In genomic region chr4:62274841-62275536, GRCm38 (mm10) we compare ENCODE assay signal across 9 mouse cellular contexts. TPM values are rescaled to one million over a fixed set of nuclear protein-coding genes. Genes with fewer than 3 reads are reported as not detected.
DNase-seq lines count a peak whose midpoint lies in the region; ATAC-seq lines count a peak whose summit lies in the region.
"Had no signal": no experiment of that assay in that cellular context is flagged by ENCODE, and none has a peak within 500 bp of the region (broad histone marks: within the 10 kb centered on the region; RNA-seq: fewer than 3 reads in every experiment).

No protein-coding gene starts in this region.

- no peaks in the 10 kb centered on the region for H3K36me3 ChIP-seq in embryonic facial prominence, embryonic 10.5 days (replicated peaks)
- H3K36me3 ChIP-seq in intestine, embryonic 16.5 days (ENCODE audit: control insufficient read depth, insufficient read depth, low read length) = no peaks in the 10 kb centered on the region

- peak overlapping the region; percentile 3; the same call in 1 of the 2 replicates for H3K27ac ChIP-seq in embryonic facial prominence, embryonic 10.5 days (replicated peaks)
- no peak overlapping the region for H3K27ac ChIP-seq in intestine, embryonic 16.5 days (ENCODE audit: low read length)
- H3K27ac ChIP-seq: liver, embryonic 14.5 days had no signal

- no peaks in the 10 kb centered on the region for H3K9me3 ChIP-seq in embryonic facial prominence, embryonic 10.5 days
- no peaks in the 10 kb centered on the region for H3K9me3 ChIP-seq in intestine, embryonic 16.5 days (ENCODE audit: control insufficient read depth, low read length)

- intact Hi-C loops in left cerebral cortex, postnatal 14 days (cut with DNase I) = no loop called here
- intact Hi-C loops in left cerebral cortex, postnatal 10 days (cut with DNase I) = no loop called here

- no peak overlapping the region for H3K4me2 ChIP-seq in intestine, embryonic 16.5 days (ENCODE audit: low read depth, low read length)

- ATAC-seq in intestine, embryonic 16.5 days = peak; percentile 69

- peak; percentile 24 to 47 for DNase-seq in left cerebral cortex, postnatal 14 days (ENCODE audit: low spot score in 2 of 2)
- DNase-seq in left cerebral cortex, postnatal 10 days (ENCODE audit: extremely low spot score in 1 of 2, low spot score in 2 of 2) = no peak
- DNase-seq in embryonic facial prominence, embryonic 10.5 days (ENCODE audit: low spot score) = peak; percentile 37
- peak; percentile 53 for DNase-seq in skeletal muscle tissue, adult 2 months (ENCODE audit: low read depth, low spot score)
- DNase-seq in urinary bladder, postnatal 25 days (ENCODE audit: low spot score) = no peak
- DNase-seq in ovary, postnatal 10 days (ENCODE audit: low spot score) = no peak
- DNase-seq in kidney, adult 9 months = no peak

- no peak overlapping the region for H3K4me3 ChIP-seq in embryonic facial prominence, embryonic 10.5 days
- no peak overlapping the region for H3K4me3 ChIP-seq in intestine, embryonic 16.5 days (ENCODE audit: low read length)

- 13% methylated on average over 12 of the region's 12 CpGs for WGBS in embryonic facial prominence, embryonic 10.5 days
- WGBS in intestine, embryonic 16.5 days = 44% methylated on average over 12 of the region's 12 CpGs

- H3K4me1 ChIP-seq in embryonic facial prominence, embryonic 10.5 days = peaks cover 10% of the 10 kb centered on the region
- peaks cover 4% of the 10 kb centered on the region; the same call in 1 of the 2 replicates for H3K4me1 ChIP-seq in intestine, embryonic 16.5 days (ENCODE audit: control insufficient read depth, insufficient read depth, low read length)

- H3K27me3 ChIP-seq in embryonic facial prominence, embryonic 10.5 days (replicated peaks; ENCODE audit: low read depth, poor library complexity, severe bottlenecking) = no peaks in the 10 kb centered on the region
- H3K27me3 ChIP-seq in intestine, embryonic 16.5 days (replicated peaks; ENCODE audit: control insufficient read depth, insufficient read depth, low read length) = no peaks in the 10 kb centered on the region

- H3K9ac ChIP-seq in intestine, embryonic 16.5 days (ENCODE audit: low read depth, low read length) = no peak overlapping the region
- H3K9ac ChIP-seq: liver, embryonic 14.5 days had no signal

RNA-seq across cellular contexts. Expression of gene Slc31a2, which starts 12.6 kb away (rescaled TPM):
- total RNA-seq in left cerebral cortex, postnatal 14 days (2021) = 1 to 10 TPM; 7.1 to 9.8 TPM
- 1 to 10 TPM; 8.5 to 9.4 TPM for total RNA-seq in left cerebral cortex, postnatal 10 days (2021)
- 10.2 and 10.7 TPM in 2 replicates for polyA plus RNA-seq in embryonic facial prominence, embryonic 10.5 days (2016; fragmentation: Nextera tagmentation; extraction: Ambion mirVana)
- polyA plus RNA-seq in intestine, embryonic 16.5 days (2015; fragmentation: Nextera tagmentation; extraction: Ambion mirVana) = 20.4 and 21.2 TPM in 2 replicates

RNA-seq across cellular contexts. Expression of gene Zfp37, which starts 44.1 kb away (rescaled TPM):
- 10 to 100 TPM; 20.3 to 20.7 TPM for total RNA-seq in left cerebral cortex, postnatal 14 days (2021)
- total RNA-seq in left cerebral cortex, postnatal 10 days (2021) = 10 to 100 TPM; 22.3 to 22.9 TPM
- 18.7 and 19.8 TPM in 2 replicates for polyA plus RNA-seq in embryonic facial prominence, embryonic 10.5 days (2016; fragmentation: Nextera tagmentation; extraction: Ambion mirVana)
- polyA plus RNA-seq in intestine, embryonic 16.5 days (2015; fragmentation: Nextera tagmentation; extraction: Ambion mirVana) = 4.8 and 5.3 TPM in 2 replicates

Comparison
In these comparisons a context has a peak if more than half of its experiments do, and no peak if none do; other contexts are left out.
1. DNase-seq: peak in left cerebral cortex, postnatal 14 days (2 of 2), embryonic facial prominence, embryonic 10.5 days (single experiment) and skeletal muscle tissue, adult 2 months (single experiment); none in left cerebral cortex, postnatal 10 days (0 of 2), urinary bladder, postnatal 25 days (single experiment), ovary, postnatal 10 days (single experiment) and kidney, adult 9 months (single experiment).